Mouse (Mus musculus): Measurements from ENCODE around the gene Ascc1. TPM values are rescaled to one million over a fixed set of nuclear protein-coding genes. Genes with fewer than 3 reads are reported as not detected.
A peak's percentile ranks its signal among the peaks of the same experiment; 100 is the strongest.

Ascc1 gene
- total RNA-seq, 2 experiments from 2014 or later, result 12.4 to 13.5 TPM

- no peak for DNase-seq
Measured at GRCm38 (mm10) chr10:60023751-60024150, 21.1 kb downstream of the Ascc1 start.

DNA sequence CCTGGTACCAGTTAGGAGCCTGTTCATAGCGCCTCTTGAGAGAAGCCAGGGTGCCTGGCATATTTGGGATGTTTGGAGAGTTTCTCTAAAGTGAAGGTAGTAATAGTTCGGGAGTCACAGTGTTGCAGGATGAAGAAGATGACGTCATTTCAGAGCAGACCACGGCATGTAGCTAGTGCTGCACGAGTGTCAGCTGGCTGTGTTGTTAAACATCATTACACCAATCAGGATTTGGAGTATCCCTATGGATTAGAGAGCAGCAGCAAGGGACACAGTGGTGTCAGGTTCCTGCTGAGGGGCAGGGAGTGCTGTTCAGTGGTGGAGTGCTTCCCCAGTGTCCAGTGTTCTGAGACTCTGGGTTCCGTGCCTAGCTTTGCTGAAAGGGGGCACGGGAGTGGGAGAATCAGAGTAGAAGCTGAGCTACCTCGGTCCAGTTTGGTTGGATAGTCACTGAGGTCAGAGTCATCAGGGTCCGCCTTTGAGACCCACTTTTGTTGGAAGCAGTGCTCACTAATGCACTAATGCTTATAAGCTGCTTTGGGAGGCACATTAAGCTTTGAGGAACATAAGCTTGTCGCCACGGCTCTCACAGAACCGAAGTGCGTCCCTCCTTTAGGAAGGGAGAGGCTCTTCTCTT lies 24.3 kb downstream of the Ascc1 start:
- DNase-seq, result no peak

DNA sequence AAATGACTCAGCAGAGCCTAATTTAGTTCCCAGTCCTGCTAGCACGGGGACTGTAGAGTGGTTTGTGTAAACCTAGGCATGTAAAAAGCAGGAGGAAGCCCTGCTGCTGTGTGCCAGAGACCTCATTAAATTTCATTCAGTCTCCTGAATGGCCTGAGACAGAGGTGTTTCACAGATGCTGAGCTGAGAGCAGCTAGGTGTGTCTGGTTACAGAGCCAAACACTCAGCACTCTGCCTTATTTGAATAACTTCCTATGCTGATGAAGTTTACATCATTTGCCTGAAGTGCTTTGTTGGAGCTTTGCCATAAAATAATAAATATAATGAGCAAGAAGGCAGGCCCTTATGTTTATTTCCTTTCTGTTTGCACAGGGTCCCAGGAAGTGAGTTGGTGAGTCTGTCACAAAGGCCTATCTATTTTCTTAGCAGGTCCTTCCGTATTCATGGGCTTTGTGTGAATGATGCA lies 25.0 kb downstream of the Ascc1 start:
- no peak for DNase-seq

DNA sequence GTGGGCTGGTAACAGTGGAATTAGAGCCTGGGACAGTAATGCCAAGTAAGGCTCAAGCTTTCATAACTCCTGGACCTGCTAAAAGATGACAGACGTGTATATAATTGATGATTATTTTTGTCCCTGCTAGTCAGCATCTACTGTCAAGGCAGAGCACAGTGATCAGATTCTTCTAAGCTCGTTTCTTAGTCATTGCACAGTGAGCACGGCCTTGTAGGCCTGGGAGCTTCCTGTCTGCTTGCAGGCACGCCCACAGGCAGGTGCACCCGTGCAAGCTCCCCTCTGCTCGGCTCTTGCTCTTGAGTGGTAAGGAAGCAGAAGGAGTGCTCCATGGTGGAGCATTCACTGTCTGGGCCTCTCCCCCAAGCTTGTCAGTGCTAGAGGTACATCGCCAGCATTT lies 25.6 kb downstream of the Ascc1 start:
- DNase-seq, result no peak

- peak; percentile 6 for DNase-seq
Measured at GRCm38 (mm10) chr10:60028979-60029378, 26.4 kb downstream of the Ascc1 start.

GRCm38 (mm10) chr10:60029387-60029786 lies 26.8 kb downstream of the Ascc1 start:
- no peak for DNase-seq

DNA sequence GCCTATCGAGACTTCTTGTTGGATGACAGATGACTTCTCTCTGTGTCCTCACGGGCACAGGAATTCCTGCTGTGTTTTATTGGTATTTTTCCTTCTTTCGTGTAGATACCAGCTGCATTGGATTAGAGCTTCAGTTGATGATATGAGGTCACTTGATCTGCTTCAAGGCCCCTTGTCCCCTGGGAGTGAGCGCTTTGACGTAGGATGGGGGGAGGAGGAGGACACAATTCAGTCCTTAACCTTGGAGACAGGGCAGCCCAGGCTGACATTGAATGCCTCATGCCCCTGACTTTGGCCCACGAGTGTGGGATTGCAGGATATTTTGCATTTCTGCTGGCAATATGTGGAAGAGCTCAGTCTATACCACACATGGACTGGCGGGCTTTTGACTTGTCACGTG lies 29.0 kb downstream of the Ascc1 start:
- DNase-seq, result no peak

GRCm38 (mm10) chr10:60031985-60032384 lies 29.4 kb downstream of the Ascc1 start:
- DNase-seq, result no peak

DNA sequence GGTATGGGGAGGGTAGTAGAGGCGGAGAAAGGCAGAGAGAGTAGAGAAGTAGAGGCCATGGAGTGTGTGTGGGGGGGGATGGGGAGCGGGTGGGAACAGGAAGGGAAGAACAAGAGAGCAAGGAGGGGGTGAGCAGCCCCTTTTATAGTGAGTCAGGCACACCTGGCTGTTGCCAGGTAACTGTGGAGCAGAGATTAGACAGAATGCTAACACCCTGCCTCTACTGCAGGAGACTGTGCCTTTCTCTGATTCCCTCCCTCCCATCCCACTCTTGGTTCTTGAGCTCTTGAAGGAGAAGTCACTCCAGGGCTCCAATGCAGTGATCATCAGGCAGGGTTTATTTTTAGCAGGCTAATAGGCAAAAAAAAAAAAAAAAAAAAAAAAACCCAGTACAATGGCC lies 30.0 kb downstream of the Ascc1 start:
- DNase-seq, result no peak

- DNase-seq, result no peak
Measured at GRCm38 (mm10) chr10:60033064-60033463, 30.5 kb downstream of the Ascc1 start.

DNA sequence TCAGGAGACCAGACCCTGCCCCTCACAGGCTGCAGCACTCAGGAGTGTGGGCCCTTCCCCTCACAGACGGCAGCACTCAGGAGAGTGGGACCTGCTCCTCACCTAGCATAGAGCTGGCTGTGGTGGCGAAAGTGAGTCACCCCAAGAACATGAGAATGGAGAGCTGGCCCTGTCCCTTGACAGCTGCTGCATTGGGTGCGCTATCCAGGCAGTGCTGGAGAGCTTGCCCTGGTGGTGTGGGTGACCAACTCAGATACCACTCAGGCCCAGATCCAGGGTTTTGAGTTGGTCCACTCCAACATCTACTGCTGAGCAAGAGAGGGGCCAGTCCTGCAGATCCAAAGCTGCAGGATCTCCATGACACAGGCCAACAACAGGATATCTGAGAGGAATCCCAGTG lies 32.0 kb downstream of the Ascc1 start:
- DNase-seq, result peak; percentile 14

GRCm38 (mm10) chr10:60035744-60036143 lies 33.1 kb downstream of the Ascc1 start:
- DNase-seq, result no peak

DNA sequence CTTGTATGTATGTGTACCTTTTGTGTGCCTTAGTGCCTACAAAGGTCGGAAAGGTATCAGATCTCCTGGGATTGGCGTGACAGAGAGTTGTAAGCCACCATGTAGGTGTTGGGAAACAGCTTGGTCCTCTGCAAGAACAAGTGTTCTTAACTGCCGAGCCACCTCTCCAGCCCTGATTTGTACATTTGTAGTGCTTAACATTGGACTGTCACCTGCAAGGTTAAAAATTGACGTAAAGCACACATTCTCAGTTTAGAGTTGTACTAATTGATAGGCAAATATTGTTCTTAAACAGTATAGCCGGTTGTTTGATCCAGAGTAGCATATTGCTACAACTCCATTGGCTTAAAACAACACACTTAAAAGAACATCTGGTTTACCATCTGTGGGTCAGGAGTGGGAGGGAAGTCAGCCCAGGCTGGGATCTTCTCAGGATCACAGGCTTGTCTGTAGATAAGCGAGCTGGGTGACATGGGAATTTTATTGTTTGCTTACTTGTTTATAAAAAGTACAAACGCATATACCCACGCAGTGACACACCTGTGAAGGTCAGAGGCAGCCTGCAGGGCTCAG lies 39.8 kb downstream of the Ascc1 start:
- DNase-seq, result no peak

DNA sequence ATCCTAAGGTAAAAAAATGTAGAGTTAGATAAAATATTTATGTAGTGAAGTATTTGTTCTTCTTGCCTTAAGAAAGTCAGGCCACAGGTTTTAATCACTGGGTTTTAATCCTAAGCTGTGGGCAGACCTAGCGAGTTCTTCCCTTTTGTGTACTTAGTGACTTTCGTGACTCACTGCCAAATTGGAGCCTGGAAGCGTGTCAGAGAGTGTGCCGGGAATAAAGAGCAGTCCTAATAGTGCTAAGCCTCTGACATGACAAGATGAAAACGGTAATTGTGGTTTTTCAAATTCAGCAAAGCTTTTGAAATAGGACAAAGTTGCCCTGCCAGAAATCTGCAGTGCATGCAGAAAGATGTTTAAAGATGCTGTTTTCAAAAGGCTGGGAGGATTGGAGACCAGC lies 44.1 kb downstream of the Ascc1 start:
- no peak for DNase-seq

- no peak for DNase-seq
Measured at GRCm38 (mm10) chr10:60050581-60050980, 48.0 kb downstream of the Ascc1 start.

DNA sequence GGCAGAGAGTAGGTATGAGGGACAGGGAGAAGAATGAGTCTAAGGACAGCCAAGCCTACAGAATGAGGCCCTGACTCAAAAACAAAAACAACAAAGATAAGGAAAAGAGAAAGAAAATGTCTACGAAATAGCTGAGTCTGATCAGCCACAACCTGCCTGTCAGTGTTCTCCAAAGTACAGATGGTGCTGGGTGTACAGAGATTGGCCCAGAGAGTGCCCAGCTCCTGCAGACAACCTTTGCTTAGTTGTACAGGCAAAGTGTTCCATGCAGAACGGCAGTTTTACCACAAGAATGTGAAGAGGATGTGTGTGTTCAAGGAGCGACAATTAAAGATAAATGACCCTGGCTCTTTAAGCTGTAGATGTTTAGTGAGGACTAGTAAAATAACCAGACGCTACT lies 50.5 kb downstream of the Ascc1 start:
- no peak for DNase-seq

DNA sequence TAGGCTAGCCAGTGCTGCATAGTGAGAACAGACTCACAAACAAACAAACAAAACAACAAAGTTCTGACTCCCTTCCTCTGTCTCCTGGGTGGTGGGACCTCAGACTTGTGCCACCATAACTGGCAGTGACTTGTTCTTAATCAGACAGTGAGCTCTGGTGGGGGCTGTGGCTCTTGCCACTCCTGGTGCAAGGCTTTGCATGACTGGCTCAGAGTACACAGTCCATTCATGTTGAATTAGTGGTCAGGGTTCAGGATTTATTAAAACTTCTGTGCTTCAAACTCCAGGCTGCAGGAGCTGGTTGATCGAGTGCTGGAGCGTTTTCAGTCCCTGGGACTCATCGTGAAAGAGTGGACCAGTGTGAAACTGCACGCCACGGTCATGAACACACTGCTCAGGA lies 59.6 kb downstream of the Ascc1 start:
- DNase-seq, result no peak

DNA sequence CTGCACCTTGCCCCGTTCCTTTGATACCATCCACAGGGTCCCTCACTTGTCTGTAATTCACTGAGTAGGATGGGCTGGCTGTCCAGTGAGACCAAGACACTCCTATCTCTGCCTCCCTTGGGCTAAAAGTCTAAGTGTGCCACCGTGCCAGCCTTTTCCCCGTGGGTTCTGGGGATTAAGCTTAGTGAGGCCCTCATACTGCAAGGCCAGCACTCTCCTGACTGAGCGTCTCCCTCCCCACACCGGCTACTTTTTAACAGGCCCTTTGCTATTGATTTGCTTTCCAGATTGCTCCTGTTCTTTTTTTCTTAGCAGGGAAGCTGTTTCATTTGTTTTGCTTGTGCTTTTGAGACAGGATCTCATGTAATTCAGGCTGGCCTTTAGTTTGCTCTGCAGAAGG lies 60.3 kb downstream of the Ascc1 start:
- DNase-seq, result no peak

- DNase-seq, result no peak
Measured at GRCm38 (mm10) chr10:60066524-60066923, 63.9 kb downstream of the Ascc1 start.

- no peak for DNase-seq
Measured at GRCm38 (mm10) chr10:60075159-60075558, 72.6 kb downstream of the Ascc1 start.

DNA sequence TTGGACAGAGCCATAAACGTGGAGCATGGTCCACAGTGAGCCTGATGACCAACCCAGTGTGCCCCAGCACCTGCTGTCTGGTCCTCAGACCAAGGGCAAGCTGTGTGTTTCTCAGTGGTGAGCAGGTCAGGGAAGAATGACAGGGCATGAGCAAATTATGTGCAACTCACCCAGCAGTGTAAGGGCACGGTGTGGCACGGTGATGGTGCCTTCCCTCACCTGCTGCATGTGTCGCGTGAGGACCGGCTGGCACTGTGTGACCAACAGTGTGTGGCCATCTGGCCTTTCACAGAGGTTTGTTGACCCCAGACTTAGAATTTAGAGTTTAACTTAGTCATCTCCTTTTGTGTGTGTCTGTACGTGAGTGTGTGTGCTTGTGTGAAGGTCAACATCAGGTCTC lies 74.6 kb downstream of the Ascc1 start:
- no peak for DNase-seq

GRCm38 (mm10) chr10:60077736-60078560 lies 75.3 kb downstream of the Ascc1 start:
- DNase-seq, result no peak

- DNase-seq, result peak; percentile 47
Measured at GRCm38 (mm10) chr10:60078561-60078917, 75.9 kb downstream of the Ascc1 start.

DNA sequence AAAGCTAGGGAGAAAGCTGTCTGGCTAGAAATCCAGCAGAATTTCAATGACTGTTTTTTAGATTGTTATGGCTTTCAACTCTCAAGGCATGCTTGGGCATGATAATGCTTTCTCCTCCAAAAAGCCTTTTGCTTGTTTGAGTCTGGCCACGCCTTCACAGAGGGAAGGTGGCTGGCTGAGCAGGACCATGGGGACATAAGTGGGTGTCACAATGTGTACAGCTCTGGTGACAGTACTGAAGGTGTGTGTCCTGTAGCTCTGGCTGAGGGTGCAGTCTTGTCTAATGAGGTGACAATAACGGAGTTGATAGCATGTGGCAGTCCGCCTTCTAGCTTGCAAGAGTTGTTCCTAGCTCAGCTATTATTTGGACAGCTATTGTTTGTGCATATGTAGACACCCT lies 77.6 kb downstream of the Ascc1 start:
- DNase-seq, result no peak

Data from gastrocnemius, postnatal 10 days (tissue).